Mouse (Mus musculus): Measurements from ENCODE around the gene Acox3.

Acox3 gene

GRCm38 (mm10) chr5:35611900-35612299 lies 29.1 kb downstream of the Acox3 start:
- DNase-seq = peak; percentile 61 to 73

- DNase-seq = no peak
Measured at GRCm38 (mm10) chr5:35612722-35613121, 29.9 kb downstream of the Acox3 start.

GRCm38 (mm10) chr5:35616943-35617342 lies 34.1 kb downstream of the Acox3 start:
- DNase-seq = peak in 1 of 2 experiments; percentile 25

- DNase-seq = no peak
Measured at GRCm38 (mm10) chr5:35621114-35621513, 38.3 kb downstream of the Acox3 start.

GRCm38 (mm10) chr5:35623831-35624230 lies 41.0 kb downstream of the Acox3 start:
- no peak for DNase-seq

- DNase-seq = no peak
Measured at GRCm38 (mm10) chr5:35624751-35625239, 42.0 kb downstream of the Acox3 start.

GRCm38 (mm10) chr5:35626408-35626807 lies 43.6 kb downstream of the Acox3 start:
- DNase-seq = no peak

- DNase-seq = no peak
Measured at GRCm38 (mm10) chr5:35627307-35627840, 44.5 kb downstream of the Acox3 start.

- DNase-seq = peak; percentile 76 to 80
Measured at GRCm38 (mm10) chr5:35628685-35629084, 45.8 kb downstream of the Acox3 start.

- DNase-seq = no peak
Measured at GRCm38 (mm10) chr5:35629333-35629732, 46.5 kb downstream of the Acox3 start.

GRCm38 (mm10) chr5:35630706-35631105 lies 47.9 kb downstream of the Acox3 start:
- DNase-seq = peak in 1 of 2 experiments; percentile 38

GRCm38 (mm10) chr5:35631224-35631623 lies 48.4 kb downstream of the Acox3 start:
- DNase-seq = no peak

- no peak for DNase-seq
Measured at GRCm38 (mm10) chr5:35631755-35632154, 48.9 kb downstream of the Acox3 start.

- DNase-seq = peak in 1 of 2 experiments; percentile 43
Measured at GRCm38 (mm10) chr5:35632841-35633240, 50.0 kb downstream of the Acox3 start.

GRCm38 (mm10) chr5:35636016-35636415 lies 53.2 kb downstream of the Acox3 start:
- no peak for DNase-seq

GRCm38 (mm10) chr5:35641961-35642584 lies 59.2 kb downstream of the Acox3 start:
- DNase-seq = no peak

GRCm38 (mm10) chr5:35643401-35644048 lies 60.7 kb downstream of the Acox3 start:
- no peak for DNase-seq

- peak; percentile 22 to 26 for DNase-seq
Measured at GRCm38 (mm10) chr5:35644082-35644481, 61.2 kb downstream of the Acox3 start.

- DNase-seq = peak; percentile 55 to 58
Measured at GRCm38 (mm10) chr5:35645938-35646493, 63.2 kb downstream of the Acox3 start.

GRCm38 (mm10) chr5:35646927-35647326 lies 64.1 kb downstream of the Acox3 start:
- no peak for DNase-seq

- no peak for DNase-seq
Measured at GRCm38 (mm10) chr5:35647562-35647961, 64.7 kb downstream of the Acox3 start.

GRCm38 (mm10) chr5:35648230-35648629 lies 65.4 kb downstream of the Acox3 start:
- DNase-seq = no peak

- DNase-seq = no peak
Measured at GRCm38 (mm10) chr5:35652319-35652718, 69.5 kb downstream of the Acox3 start.

- no peak for DNase-seq
Measured at GRCm38 (mm10) chr5:35652872-35653271, 70.0 kb downstream of the Acox3 start.

Data from cerebellum, postnatal 10 days (tissue).